Mouse (Mus musculus): ENCODE results near the gene Mtmr12.

DNA sequence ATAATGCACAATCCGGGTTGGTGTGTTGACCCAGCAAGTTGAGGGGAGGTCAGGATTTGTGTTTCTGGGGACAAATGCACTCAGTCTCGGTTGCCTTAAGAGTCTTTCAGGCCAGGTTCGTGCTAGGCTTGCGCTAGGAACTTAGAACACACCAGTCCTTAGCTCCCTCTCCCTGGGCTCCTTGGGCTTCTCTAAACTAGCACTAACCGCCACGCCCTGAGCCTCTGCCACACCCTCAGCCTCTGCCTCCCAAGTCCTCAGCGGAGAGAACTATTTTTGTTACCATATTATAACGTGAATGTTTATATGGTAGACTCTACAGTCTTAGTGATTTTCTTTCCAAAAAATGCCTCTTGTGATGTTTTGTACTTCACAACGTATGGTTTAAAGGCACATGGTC is 66.5 kb downstream of the Mtmr12 start:
- TF ChIP-seq CTCF (IDR thresholded peaks at IDR 0.05; ENCODE audit: insufficient read depth, low read length) (no peak), POLR2A (IDR thresholded peaks at IDR 0.05; ENCODE audit: borderline replicate concordance, extremely low read depth, low read depth, low read length) (no peak)

Measured in lung, adult 2 months (tissue).